Comparison of ENCODE assay signal across 8 mouse cellular contexts in the genomic region with DNA sequence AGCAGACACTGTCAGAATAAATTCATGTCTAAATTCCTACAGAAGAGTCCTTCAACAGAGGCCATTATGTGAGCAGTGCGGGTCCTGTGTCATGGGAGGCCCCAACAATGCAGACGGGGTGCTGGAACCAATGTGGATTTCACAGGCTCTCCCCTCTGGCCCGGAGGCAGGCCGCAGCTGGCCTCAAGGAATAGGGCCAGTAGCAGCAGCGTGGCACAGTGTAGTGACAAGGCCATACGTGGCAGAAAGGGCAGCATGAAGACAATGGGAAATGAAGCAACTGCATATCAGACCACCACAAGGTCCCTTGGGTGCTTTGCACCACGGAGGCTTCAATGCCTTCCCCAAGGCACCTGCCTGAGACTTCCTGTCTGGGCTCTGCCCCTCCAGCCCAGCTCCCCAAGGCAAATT.
DNase-seq lines count a peak whose midpoint lies in the region; ATAC-seq and TF ChIP-seq lines count a peak whose summit lies in the region.
"Had no signal": no experiment of that assay in that cellular context is flagged by ENCODE, and none has a peak within 500 bp of the region (broad histone marks: within the 10 kb centered on the region; RNA-seq: fewer than 3 reads in every experiment).

No protein-coding gene starts in this region.

- 0 out of 2 replicates have a peak, but pooled peaks have one; percentile 29 for ATAC-seq in liver, embryonic 11.5 days (replicated peaks; ENCODE audit: low FRiP score)
- no peak for ATAC-seq in liver, embryonic 12.5 days
- ATAC-seq in limb, embryonic 14.5 days (ENCODE audit: low FRiP score, low read depth), result 0 out of 2 replicates have a peak, but pooled peaks have one; percentile 25
- ATAC-seq in frontal cortex, adult (ENCODE audit: low TSS enrichment), result no peak

- WGBS in liver, embryonic 11.5 days, result 62% methylated on average over 7 of the region's 7 CpGs
- WGBS in liver, embryonic 12.5 days (ENCODE audit: insufficient replicate concordance), result 42% methylated on average over 7 of the region's 7 CpGs
- WGBS in embryonic facial prominence, embryonic 10.5 days, result 44% methylated on average over 7 of the region's 7 CpGs
- WGBS in limb, embryonic 14.5 days, result 67% methylated on average over 7 of the region's 7 CpGs
- WGBS in thymus, adult 2 months, result 50% methylated on average over 7 of the region's 7 CpGs

- no peak for DNase-seq in liver, embryonic 11.5 days (ENCODE audit: low spot score)
- DNase-seq in embryonic facial prominence, embryonic 10.5 days (ENCODE audit: low spot score), result peak; percentile 36
- no peak for DNase-seq in limb, embryonic 14.5 days (ENCODE audit: low spot score)
- peak; percentile 37 for DNase-seq in thymus, adult 2 months
- no peak for DNase-seq in c-Kit-positive CD71-positive TER-119-positive erythroid progenitor cells, embryonic 14.5 days (ENCODE audit: low spot score)

- TF ChIP-seq CTCF in thymus, adult 2 months (IDR thresholded peaks at IDR 0.05; ENCODE audit: borderline replicate concordance, control insufficient read depth, extremely low read depth, insufficient read depth, low read length, poor library complexity), result no peak

- H3K9ac ChIP-seq in liver, embryonic 11.5 days (ENCODE audit: low read depth, low read length), result no peak overlapping the region
- no peak overlapping the region for H3K9ac ChIP-seq in liver, embryonic 12.5 days
- H3K9ac ChIP-seq in limb, embryonic 14.5 days (ENCODE audit: low read depth, low read length, severe bottlenecking), result no peak overlapping the region

- TF ChIP-seq POLR2A in limb, embryonic 14.5 days (IDR thresholded peaks at IDR 0.05; ENCODE audit: borderline replicate concordance, extremely low read depth, insufficient read depth, insufficient read length), result no peak
- no peak for TF ChIP-seq POLR2A in thymus, adult 2 months (IDR thresholded peaks at IDR 0.05; ENCODE audit: control insufficient read depth, extremely low read depth, insufficient read depth, low read length, poor library complexity)

- peaks cover 8% of the 10 kb centered on the region for H3K4me1 ChIP-seq in liver, embryonic 11.5 days (replicated peaks; ENCODE audit: control insufficient read depth, insufficient read depth, low read length)
- H3K4me1 ChIP-seq in liver, embryonic 12.5 days, result peaks cover 18% of the 10 kb centered on the region
- peaks cover 29% of the 10 kb centered on the region for H3K4me1 ChIP-seq in embryonic facial prominence, embryonic 10.5 days
- H3K4me1 ChIP-seq in limb, embryonic 14.5 days (ENCODE audit: control insufficient read depth, insufficient read depth, low read length), result peaks cover 7% of the 10 kb centered on the region
- peaks cover 13% of the 10 kb centered on the region for H3K4me1 ChIP-seq in thymus, adult 2 months (replicated peaks; ENCODE audit: control insufficient read depth, insufficient read depth, low read length)

- no peak overlapping the region for H3K4me3 ChIP-seq in liver, embryonic 11.5 days (ENCODE audit: low read depth, low read length)
- H3K4me3 ChIP-seq in liver, embryonic 12.5 days, result no peak overlapping the region
- no peak overlapping the region for H3K4me3 ChIP-seq in embryonic facial prominence, embryonic 10.5 days
- H3K4me3 ChIP-seq in limb, embryonic 14.5 days (replicated peaks; ENCODE audit: low read length), result no peak overlapping the region
- H3K4me3 ChIP-seq in thymus, adult 2 months (ENCODE audit: control insufficient read depth, insufficient read depth, low read length), result no peak overlapping the region
- H3K4me3 ChIP-seq: erythroblast, embryonic 14.5 days had no signal

- no peaks in the 10 kb centered on the region for H3K9me3 ChIP-seq in liver, embryonic 11.5 days (ENCODE audit: control insufficient read depth, low read length)
- no peaks in the 10 kb centered on the region for H3K9me3 ChIP-seq in liver, embryonic 12.5 days (replicated peaks)
- peaks cover under 1% of the 10 kb centered on the region; the same call in 1 of the 2 replicates for H3K9me3 ChIP-seq in embryonic facial prominence, embryonic 10.5 days
- H3K9me3 ChIP-seq in limb, embryonic 14.5 days (ENCODE audit: control insufficient read depth, low read length), result no peaks in the 10 kb centered on the region

- 0 out of 2 replicates have a peak overlapping the region, but pooled peaks have one; percentile 4 for H3K27ac ChIP-seq in liver, embryonic 11.5 days (ENCODE audit: low read depth, low read length)
- no peak overlapping the region for H3K27ac ChIP-seq in liver, embryonic 12.5 days
- peak overlapping the region; percentile 75 for H3K27ac ChIP-seq in embryonic facial prominence, embryonic 10.5 days (replicated peaks)
- no peak overlapping the region for H3K27ac ChIP-seq in limb, embryonic 14.5 days (replicated peaks; ENCODE audit: low read depth, low read length)
- H3K27ac ChIP-seq in thymus, adult 2 months (ENCODE audit: control insufficient read depth, insufficient read depth, low read length), result no peak overlapping the region

- no peaks in the 10 kb centered on the region for H3K27me3 ChIP-seq in liver, embryonic 11.5 days (replicated peaks; ENCODE audit: control insufficient read depth, insufficient read depth, low read length)
- no peaks in the 10 kb centered on the region for H3K27me3 ChIP-seq in liver, embryonic 12.5 days (replicated peaks)
- H3K27me3 ChIP-seq in embryonic facial prominence, embryonic 10.5 days (replicated peaks; ENCODE audit: low read depth, poor library complexity, severe bottlenecking), result no peaks in the 10 kb centered on the region
- H3K27me3 ChIP-seq in limb, embryonic 14.5 days (ENCODE audit: control insufficient read depth, insufficient read depth, low read length), result no peaks in the 10 kb centered on the region
- H3K27me3 ChIP-seq in thymus, adult 2 months (ENCODE audit: control insufficient read depth, insufficient read depth, low read length), result no peaks in the 10 kb centered on the region

- H3K4me2 ChIP-seq in liver, embryonic 11.5 days, result no peak overlapping the region
- H3K4me2 ChIP-seq in liver, embryonic 12.5 days, result no peak overlapping the region
- no peak overlapping the region for H3K4me2 ChIP-seq in limb, embryonic 14.5 days (replicated peaks; ENCODE audit: low read depth, low read length, severe bottlenecking)

- H3K36me3 ChIP-seq in liver, embryonic 11.5 days (ENCODE audit: control insufficient read depth, insufficient read depth, low read length), result no peaks in the 10 kb centered on the region
- peaks cover 6% of the 10 kb centered on the region; the same call in 1 of the 2 replicates for H3K36me3 ChIP-seq in liver, embryonic 12.5 days
- peaks cover 77% of the 10 kb centered on the region for H3K36me3 ChIP-seq in embryonic facial prominence, embryonic 10.5 days (replicated peaks)
- H3K36me3 ChIP-seq in limb, embryonic 14.5 days (ENCODE audit: control insufficient read depth, insufficient read depth, low read length), result peaks cover 64% of the 10 kb centered on the region
- no peaks in the 10 kb centered on the region for H3K36me3 ChIP-seq in thymus, adult 2 months (ENCODE audit: control insufficient read depth, insufficient read depth, low read length)

Comparison
In these comparisons a context has a peak if more than half of its experiments do, and no peak if none do; other contexts are left out.
1. ATAC-seq: peak in liver, embryonic 11.5 days (single experiment) and limb, embryonic 14.5 days (single experiment); none in liver, embryonic 12.5 days (single experiment) and frontal cortex, adult (single experiment).
2. H3K27ac ChIP-seq: peak in liver, embryonic 11.5 days (single experiment) and embryonic facial prominence, embryonic 10.5 days (single experiment); none in liver, embryonic 12.5 days (single experiment), limb, embryonic 14.5 days (single experiment) and thymus, adult 2 months (single experiment).
3. DNase-seq: peak in embryonic facial prominence, embryonic 10.5 days (single experiment) and thymus, adult 2 months (single experiment); none in liver, embryonic 11.5 days (single experiment), limb, embryonic 14.5 days (single experiment) and c-Kit-positive CD71-positive TER-119-positive erythroid progenitor cells, embryonic 14.5 days (single experiment).